Mouse (Mus musculus) kidney, embryonic 16.5 days (tissue): ENCODE measurements around the gene Zeb2. TPM values are rescaled to one million over a fixed set of nuclear protein-coding genes. Genes with fewer than 3 reads are reported as not detected.

Experiments used
- ATAC-seq: fragments of 200-750 bp; cut with Nextera tagmentation; 2 replicates; pipeline ENCODE4 v1.8.0; 2017; ENCODE audit warnings: moderate TSS enrichment; ENCODE audit not compliant: low FRiP score, low TSS enrichment
- H3K27ac ChIP-seq: fragments of 300-500 bp; sonication (generic); 2 replicates; pipeline ENCODE4 v1.5.1; 2014; ENCODE audit warnings: low read length
- H3K27me3 ChIP-seq: fragments of 300-500 bp; sonication (generic); 2 replicates; pipeline ENCODE4 v1.6.1; 2014; ENCODE audit warnings: low read length, control low read depth, mixed read lengths; ENCODE audit not compliant: insufficient read depth
- H3K36me3 ChIP-seq: fragments of 300-500 bp; sonication (generic); 2 replicates; pipeline ENCODE4 v1.6.1; 2014; ENCODE audit warnings: low read length, control low read depth, mixed read lengths; ENCODE audit not compliant: insufficient read depth
- H3K4me1 ChIP-seq: fragments of 300-500 bp; sonication (generic); 2 replicates; pipeline ENCODE4 v1.6.1; 2014; ENCODE audit warnings: low read length, control low read depth, mixed read lengths; ENCODE audit not compliant: insufficient read depth
- H3K4me2 ChIP-seq: fragments of 300-500 bp; sonication (generic); replicated peaks from 2 replicates; pipeline ENCODE4 v1.6.1; 2014; ENCODE audit warnings: low read depth, low read length
- H3K4me3 ChIP-seq: fragments of 300-500 bp; sonication (generic); 2 replicates; pipeline ENCODE4 v1.5.1; 2014; ENCODE audit warnings: mild to moderate bottlenecking, low read length
- H3K9ac ChIP-seq: fragments of 300-500 bp; sonication (generic); replicated peaks from 2 replicates; pipeline ENCODE4 v1.6.1; 2014; ENCODE audit warnings: low read length
- H3K9me3 ChIP-seq: fragments of 300-500 bp; sonication (generic); 2 replicates; pipeline ENCODE4 v1.6.1; 2016; ENCODE audit warnings: low read length, control low read depth
- WGBS: fragments of 180-500 bp; shearing (Covaris S2); extraction: QIAGEN DNeasy Blood & Tissue Kit; methylation state at CpG from one replicate; pipeline ENCODE4 v1.1.7; 2014; 5-methylcytosine and 5-hydroxymethylcytosine counted together
- polyA plus RNA-seq: library from polyadenylated mRNA; unstranded; fragments of >200 nt; fragmentation: Nextera tagmentation; extraction: Ambion mirVana; gene quantifications from 2 replicates; pipeline ENCODE4 v1.2.1, GENCODE M21; 2015

Gene Zeb2
- polyA plus RNA-seq, 1 experiment from 2014 or later, result 49.3 TPM

DNA sequence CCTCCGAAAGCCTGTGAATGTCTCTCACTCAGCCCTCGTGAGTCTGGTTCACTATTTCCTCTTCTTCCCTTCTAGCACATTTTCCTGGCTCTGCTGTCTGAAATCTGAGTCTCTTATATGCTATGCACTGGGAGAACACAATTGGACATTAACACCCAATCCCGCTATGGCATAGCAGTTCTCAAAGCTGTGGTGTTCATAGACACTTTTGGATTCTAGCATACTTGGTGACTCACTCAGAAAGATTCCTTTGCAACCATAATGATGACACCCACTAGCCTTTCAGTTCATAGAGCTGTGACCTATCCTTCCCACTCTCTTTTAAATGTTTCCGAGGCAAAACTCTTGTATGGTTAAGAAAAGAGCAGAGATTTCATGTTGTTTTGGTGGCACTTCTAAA, 156.0 kb downstream of the Zeb2 start:
- H3K9ac ChIP-seq, result no peak overlapping the region
- H3K27ac ChIP-seq, result no peak overlapping the region
- ATAC-seq, result no peak
- no peak overlapping the region for H3K4me3 ChIP-seq
- no peaks in the 10 kb centered on the region for H3K4me1 ChIP-seq
- 78% methylated on average over 4 of the region's 4 CpGs for WGBS
- H3K4me2 ChIP-seq, result no peak overlapping the region
- H3K9me3 ChIP-seq, result no peaks in the 10 kb centered on the region
- H3K27me3 ChIP-seq, result no peaks in the 10 kb centered on the region
- H3K36me3 ChIP-seq, result no peaks in the 10 kb centered on the region

DNA sequence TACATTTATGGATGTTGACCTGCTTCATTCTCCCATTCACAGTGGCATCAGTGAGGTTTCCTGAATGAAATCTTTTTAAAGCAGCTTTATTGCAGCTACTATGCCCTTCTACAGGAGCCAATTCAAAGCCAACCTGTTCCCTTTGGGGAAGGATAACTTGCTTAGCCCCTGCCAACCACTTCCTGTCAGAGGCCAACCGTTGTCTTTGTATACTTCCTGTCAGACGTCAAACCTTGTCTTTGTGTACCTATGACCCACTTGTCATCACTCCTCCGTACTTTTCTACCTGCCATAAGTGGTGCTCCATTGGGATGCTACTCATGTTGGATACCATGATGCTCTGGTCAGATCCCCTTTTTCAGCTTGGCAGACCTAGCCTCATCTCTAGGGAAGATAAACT, 156.6 kb downstream of the Zeb2 start:
- 72% methylated on average over 3 of the region's 3 CpGs for WGBS
- no peak overlapping the region for H3K4me2 ChIP-seq
- no peak overlapping the region for H3K4me3 ChIP-seq
- no peaks in the 10 kb centered on the region for H3K27me3 ChIP-seq
- H3K9ac ChIP-seq, result no peak overlapping the region
- no peaks in the 10 kb centered on the region for H3K9me3 ChIP-seq
- H3K36me3 ChIP-seq, result no peaks in the 10 kb centered on the region
- H3K27ac ChIP-seq, result no peak overlapping the region
- no peak for ATAC-seq
- H3K4me1 ChIP-seq, result no peaks in the 10 kb centered on the region

DNA sequence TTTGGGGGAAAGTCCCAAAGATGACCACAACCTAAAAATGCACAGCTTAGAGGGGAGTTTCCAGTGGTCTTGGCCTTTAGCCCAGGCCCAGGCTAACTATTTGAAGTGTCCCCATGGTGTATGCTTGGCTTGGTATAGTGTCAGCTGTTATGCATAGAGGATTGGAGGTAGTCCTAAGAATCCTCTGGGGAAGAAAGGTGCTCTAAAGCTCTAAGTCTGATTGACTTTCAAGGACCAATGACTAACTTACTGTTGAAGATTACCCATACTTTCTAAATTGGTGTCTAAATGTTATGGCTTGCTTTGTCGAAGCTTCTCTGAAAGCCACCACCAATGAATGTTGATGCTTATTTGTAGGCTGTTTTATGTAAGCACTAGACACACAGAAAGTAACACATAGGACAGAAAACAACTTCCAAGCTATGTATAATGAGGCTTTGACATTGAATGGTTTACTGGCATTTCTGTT, 159.8 kb downstream of the Zeb2 start:
- Histone ChIP-seq H3K4me3 (no peak overlapping the region), H3K27ac (no peak overlapping the region), H3K27me3 (no peaks in the 10 kb centered on the region)

DNA sequence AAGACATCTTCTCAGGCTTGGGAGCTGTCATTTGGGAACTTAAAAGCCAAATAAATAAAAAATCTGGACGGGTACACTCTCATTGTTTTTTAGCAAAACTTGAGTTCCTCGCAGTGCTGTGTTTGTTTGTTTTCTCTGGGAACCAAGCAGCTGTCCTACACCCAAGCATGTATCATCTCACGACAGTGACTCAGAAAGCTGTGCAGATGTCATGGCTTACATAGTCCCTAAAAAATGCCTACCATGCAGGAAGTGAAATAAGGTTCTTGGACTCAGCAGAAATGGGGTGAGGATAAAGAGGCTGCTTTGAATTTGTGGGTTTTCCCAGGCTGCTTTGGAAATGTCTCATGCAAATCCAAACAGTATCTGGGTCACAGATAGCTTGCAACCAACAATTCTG, 161.0 kb downstream of the Zeb2 start:
- Histone ChIP-seq H3K4me3 (no peak overlapping the region), H3K36me3 (no peaks in the 10 kb centered on the region), H3K4me2 (no peak overlapping the region), H3K9me3 (no peaks in the 10 kb centered on the region), H3K27me3 (no peaks in the 10 kb centered on the region), H3K27ac (peak overlapping the region; percentile 31; the same call in 1 of the 2 replicates), H3K4me1 (peaks cover 7% of the 10 kb centered on the region; the same call in 1 of the 2 replicates), H3K9ac (no peak overlapping the region)
- ATAC-seq, result no peak; the same call in 1 of the 2 replicates
- 31% methylated on average over 3 of the region's 3 CpGs for WGBS

More for the DNA sequence above, 159.8 kb downstream of the Zeb2 start:
- WGBS, result 86% methylated on average over 1 of the region's 1 CpGs
- ATAC-seq, result no peak
- H3K36me3 ChIP-seq, result no peaks in the 10 kb centered on the region
- peaks cover 7% of the 10 kb centered on the region; the same call in 1 of the 2 replicates for H3K4me1 ChIP-seq
- H3K9me3 ChIP-seq, result no peaks in the 10 kb centered on the region
- no peak overlapping the region for H3K4me2 ChIP-seq
- no peak overlapping the region for H3K9ac ChIP-seq

DNA sequence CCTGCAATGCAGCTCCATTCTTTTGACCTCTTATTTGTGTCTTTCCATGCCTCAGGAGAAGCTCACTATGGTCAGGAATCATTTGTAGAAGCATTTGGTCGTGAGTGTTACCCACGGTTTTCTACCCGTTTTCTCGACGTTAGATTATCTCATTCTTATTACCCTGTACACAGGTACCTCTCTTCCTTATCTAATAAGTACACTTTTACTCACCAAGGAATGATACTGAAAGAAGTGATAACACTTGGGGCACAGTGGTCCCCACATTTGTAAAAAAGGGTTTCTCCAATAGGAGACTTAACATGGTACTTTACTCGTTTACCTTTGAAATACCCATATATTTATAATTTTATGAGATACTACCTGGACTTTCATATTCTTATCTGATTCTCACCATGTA, 161.7 kb downstream of the Zeb2 start:
- 91% methylated on average over 6 of the region's 6 CpGs for WGBS
- Histone ChIP-seq H3K9ac (no peak overlapping the region), H3K9me3 (no peaks in the 10 kb centered on the region), H3K4me1 (peaks cover 7% of the 10 kb centered on the region; the same call in 1 of the 2 replicates), H3K27ac (no peak overlapping the region), H3K4me3 (no peak overlapping the region), H3K4me2 (no peak overlapping the region), H3K36me3 (no peaks in the 10 kb centered on the region), H3K27me3 (no peaks in the 10 kb centered on the region)
- no peak for ATAC-seq

DNA sequence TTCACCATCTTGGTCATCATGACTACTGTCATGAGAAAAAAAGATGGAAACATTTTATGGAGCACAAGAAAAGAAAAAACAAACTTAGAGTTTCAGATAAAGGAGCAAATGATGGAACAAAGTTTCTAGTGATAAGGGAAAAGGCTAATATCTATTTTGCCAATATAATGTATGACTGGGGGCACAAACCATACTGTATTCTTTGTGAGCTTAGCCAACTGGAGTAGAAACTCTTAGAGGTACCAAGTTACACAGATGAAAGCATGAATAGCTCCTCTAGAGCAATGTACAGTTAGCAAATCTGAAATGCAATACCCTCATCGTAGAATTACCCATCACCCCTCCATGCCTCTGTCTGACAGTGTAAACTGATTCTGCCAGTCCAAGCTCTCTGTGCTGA, 163.0 kb downstream of the Zeb2 start:
- Histone ChIP-seq H3K36me3 (no peaks in the 10 kb centered on the region), H3K4me3 (no peak overlapping the region), H3K27me3 (no peaks in the 10 kb centered on the region), H3K4me2 (no peak overlapping the region), H3K4me1 (peaks cover 7% of the 10 kb centered on the region; the same call in 1 of the 2 replicates), H3K9ac (no peak overlapping the region), H3K27ac (no peak overlapping the region), H3K9me3 (no peaks in the 10 kb centered on the region)
- ATAC-seq, result no peak
- WGBS, result 49% methylated on average over 1 of the region's 1 CpGs

DNA sequence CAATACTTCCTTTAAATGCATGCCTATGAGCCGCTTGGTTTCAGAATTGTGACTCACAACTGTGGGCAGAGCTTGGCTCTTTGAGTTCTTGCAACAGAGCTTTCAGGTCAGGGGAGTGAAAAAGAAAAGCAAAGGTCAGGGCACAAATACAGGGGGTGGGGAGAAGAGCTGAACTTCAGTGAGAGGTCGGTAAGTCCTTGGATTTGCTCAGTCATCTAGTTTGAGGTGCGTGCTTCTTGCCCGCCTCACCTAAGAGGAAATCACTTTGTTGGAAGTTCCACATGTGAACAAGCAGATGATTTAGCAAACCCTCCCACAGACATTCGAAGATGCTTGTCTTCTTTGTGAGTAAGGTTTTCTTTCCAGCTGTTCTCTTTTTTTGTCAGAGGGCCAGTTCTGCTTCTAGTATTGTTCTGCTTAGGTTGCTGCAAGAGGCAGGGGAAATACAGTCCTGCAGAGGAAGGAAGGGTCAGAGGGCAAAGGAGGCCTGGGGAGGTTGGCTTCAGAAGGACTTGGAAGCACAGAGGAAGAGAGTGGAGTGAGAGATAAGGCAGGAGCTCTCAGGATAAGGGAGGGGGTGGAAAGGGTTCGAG, 164.3 kb downstream of the Zeb2 start:
- WGBS, result 37% methylated on average over 6 of the region's 6 CpGs

DNA sequence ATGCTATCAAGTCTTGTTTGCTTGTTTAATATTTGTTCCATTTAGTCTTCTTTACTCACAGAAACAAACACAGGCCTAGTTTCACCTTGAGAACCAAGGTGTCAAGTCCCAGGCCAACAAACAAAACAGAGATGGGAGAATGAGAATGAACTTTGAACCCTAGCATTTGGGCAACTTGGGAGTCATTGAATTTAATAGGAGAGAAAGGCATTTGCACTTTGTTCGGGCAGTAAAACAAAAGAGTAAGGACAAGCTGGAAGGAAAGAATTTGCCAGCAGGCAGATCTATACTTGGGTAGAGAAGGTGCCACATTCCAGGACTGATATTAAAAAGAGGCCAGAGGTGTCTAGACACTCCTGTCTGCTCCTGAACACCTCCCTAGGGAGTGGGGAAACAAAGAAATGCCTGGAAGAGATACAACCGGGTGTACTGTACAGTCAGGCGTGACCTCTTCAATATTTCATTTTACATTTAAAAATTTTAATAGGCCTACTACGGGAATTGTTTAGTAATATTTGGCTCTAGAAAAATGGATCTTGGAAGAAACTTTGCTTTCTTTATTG, 165.5 kb downstream of the Zeb2 start:
- Histone ChIP-seq H3K4me2 (no peak overlapping the region), H3K4me1 (peaks cover 7% of the 10 kb centered on the region; the same call in 1 of the 2 replicates), H3K4me3 (no peak overlapping the region), H3K27ac (no peak overlapping the region), H3K36me3 (no peaks in the 10 kb centered on the region), H3K27me3 (no peaks in the 10 kb centered on the region), H3K9me3 (no peaks in the 10 kb centered on the region), H3K9ac (no peak overlapping the region)
- whole genome bisulfite sequencing, result 61% methylated on average over 4 of the region's 4 CpGs
- ATAC-seq, result 0 out of 2 replicates have a peak, but pooled peaks have one; percentile 27

More for the DNA sequence above, 164.3 kb downstream of the Zeb2 start:
- peak; percentile 71; the same call in 1 of the 2 replicates for ATAC-seq
- H3K4me1 ChIP-seq, result peaks cover 7% of the 10 kb centered on the region; the same call in 1 of the 2 replicates
- H3K27ac ChIP-seq, result peak overlapping the region; percentile 17
- H3K36me3 ChIP-seq, result no peaks in the 10 kb centered on the region
- H3K9me3 ChIP-seq, result no peaks in the 10 kb centered on the region
- no peaks in the 10 kb centered on the region for H3K27me3 ChIP-seq
- H3K9ac ChIP-seq, result no peak overlapping the region
- no peak overlapping the region for H3K4me2 ChIP-seq
- H3K4me3 ChIP-seq, result no peak overlapping the region

DNA sequence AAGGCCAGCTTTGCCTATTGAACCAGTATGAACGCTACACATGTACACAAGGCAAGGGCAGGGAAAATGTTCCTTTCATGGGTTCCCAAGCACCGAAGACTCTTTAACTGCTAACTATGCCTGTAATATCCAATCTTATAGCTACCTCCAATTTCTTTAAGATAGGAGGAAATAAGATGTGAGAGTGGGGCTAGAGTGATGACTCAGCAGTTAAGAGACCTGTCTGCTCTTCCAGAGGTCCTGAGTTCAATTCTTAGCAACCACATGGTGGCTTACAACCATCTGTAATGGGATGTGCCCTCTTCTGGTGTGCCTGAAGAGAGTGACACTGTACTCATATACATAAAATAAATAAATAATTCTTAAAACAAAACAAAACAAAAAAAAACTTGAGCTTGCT, 172.5 kb downstream of the Zeb2 start:
- H3K4me1 ChIP-seq, result no peaks in the 10 kb centered on the region
- H3K9me3 ChIP-seq, result no peaks in the 10 kb centered on the region
- WGBS, result 94% methylated on average over 2 of the region's 2 CpGs
- H3K27me3 ChIP-seq, result no peaks in the 10 kb centered on the region
- no peak for ATAC-seq
- H3K27ac ChIP-seq, result no peak overlapping the region
- no peaks in the 10 kb centered on the region for H3K36me3 ChIP-seq
- no peak overlapping the region for H3K9ac ChIP-seq
- no peak overlapping the region for H3K4me2 ChIP-seq
- H3K4me3 ChIP-seq, result no peak overlapping the region
